Mouse (Mus musculus) cerebellum, adult 9-10 months (tissue): ENCODE results near the gene Nbr1.
"Not testable (repeated sequence)": the region's sequence is repeated elsewhere in the genome, so short reads cannot be mapped to it uniquely, and the experiment has no call there.

Experiments used
- DNase-seq: peaks from one replicate; pipeline ENCODE4 v3.0.0; 2022

Gene Nbr1

GRCm38 (mm10) chr11:101626995-101627856 lies 75.3 kb downstream of the Nbr1 start, which contains the start of gene Rdm1:
Gene Rdm1, plus strand, starts transcription at chr11:101627195.
- peak; percentile 76 for DNase-seq

GRCm38 (mm10) chr11:101627857-101628559 lies 76.1 kb downstream of the Nbr1 start:
- DNase-seq = peak; percentile 78

- DNase-seq = not testable (repeated sequence)
These were observed 76.9 kb downstream of the Nbr1 start for GRCm38 (mm10) chr11:101628733-101629417.
